Mouse (Mus musculus): ENCODE results near the gene Plekhh3. TPM values are rescaled to one million over a fixed set of nuclear protein-coding genes. Genes with fewer than 3 reads are reported as not detected.

Plekhh3 gene
- polyA plus RNA-seq, 1 experiment from 2014 or later = 6.2 TPM

- 67% methylated on average over 6 of the region's 6 CpGs for WGBS (ENCODE audit: insufficient replicate concordance)
- Histone ChIP-seq H3K9me3 (replicated peaks; ENCODE audit: control insufficient read depth, low read length) (no peaks in the 10 kb centered on the region), H3K27me3 (ENCODE audit: control insufficient read depth, insufficient read depth, low read length) (no peaks in the 10 kb centered on the region; the same call in 1 of the 2 replicates), H3K4me1 (ENCODE audit: control insufficient read depth, insufficient read depth, low read length) (0 out of 2 replicates have a peak, but pooled peaks cover 2% of the 10 kb centered on the region), H3K4me3 (ENCODE audit: low read depth, low read length) (no peak overlapping the region), H3K27ac (ENCODE audit: low read depth, low read length) (no peak overlapping the region), H3K9ac (ENCODE audit: low read depth, low read length) (no peak overlapping the region), H3K36me3 (ENCODE audit: control insufficient read depth, insufficient read depth, low read length) (no peaks in the 10 kb centered on the region), H3K4me2 (peak overlapping the region; percentile 70)
- no peak for ATAC-seq (replicated peaks; ENCODE audit: insufficient number of reproducible peaks, low FRiP score, low TSS enrichment)
These were observed 16.0 kb downstream of the Plekhh3 start for GRCm38 (mm10) chr11:101155151-101155550.

- Histone ChIP-seq H3K27me3 (ENCODE audit: control insufficient read depth, insufficient read depth, low read length) (no peaks in the 10 kb centered on the region; the same call in 1 of the 2 replicates), H3K36me3 (ENCODE audit: control insufficient read depth, insufficient read depth, low read length) (no peaks in the 10 kb centered on the region), H3K4me2 (no peak overlapping the region), H3K9me3 (replicated peaks; ENCODE audit: control insufficient read depth, low read length) (no peaks in the 10 kb centered on the region), H3K9ac (ENCODE audit: low read depth, low read length) (no peak overlapping the region), H3K27ac (ENCODE audit: low read depth, low read length) (no peak overlapping the region), H3K4me1 (ENCODE audit: control insufficient read depth, insufficient read depth, low read length) (0 out of 2 replicates have a peak, but pooled peaks cover 2% of the 10 kb centered on the region), H3K4me3 (ENCODE audit: low read depth, low read length) (no peak overlapping the region)
- ATAC-seq (replicated peaks; ENCODE audit: insufficient number of reproducible peaks, low FRiP score, low TSS enrichment) = no peak
These were observed 16.5 kb downstream of the Plekhh3 start for GRCm38 (mm10) chr11:101154648-101155047.

- Histone ChIP-seq H3K9me3 (replicated peaks; ENCODE audit: control insufficient read depth, low read length) (no peaks in the 10 kb centered on the region), H3K4me3 (ENCODE audit: low read depth, low read length) (no peak overlapping the region), H3K36me3 (ENCODE audit: control insufficient read depth, insufficient read depth, low read length) (no peaks in the 10 kb centered on the region), H3K27me3 (ENCODE audit: control insufficient read depth, insufficient read depth, low read length) (no peaks in the 10 kb centered on the region; the same call in 1 of the 2 replicates), H3K27ac (ENCODE audit: low read depth, low read length) (no peak overlapping the region), H3K4me2 (no peak overlapping the region), H3K4me1 (ENCODE audit: control insufficient read depth, insufficient read depth, low read length) (peaks cover 10% of the 10 kb centered on the region), H3K9ac (ENCODE audit: low read depth, low read length) (no peak overlapping the region)
- no peak for ATAC-seq (replicated peaks; ENCODE audit: insufficient number of reproducible peaks, low FRiP score, low TSS enrichment)
- WGBS (ENCODE audit: insufficient replicate concordance) = 60% methylated on average over 1 of the region's 1 CpGs
These were observed 18.3 kb downstream of the Plekhh3 start for GRCm38 (mm10) chr11:101152825-101153224.

- Histone ChIP-seq H3K9ac (ENCODE audit: low read depth, low read length) (no peak overlapping the region), H3K27ac (ENCODE audit: low read depth, low read length) (no peak overlapping the region), H3K27me3 (ENCODE audit: control insufficient read depth, insufficient read depth, low read length) (no peaks in the 10 kb centered on the region), H3K9me3 (replicated peaks; ENCODE audit: control insufficient read depth, low read length) (no peaks in the 10 kb centered on the region), H3K36me3 (ENCODE audit: control insufficient read depth, insufficient read depth, low read length) (no peaks in the 10 kb centered on the region), H3K4me1 (ENCODE audit: control insufficient read depth, insufficient read depth, low read length) (peaks cover 10% of the 10 kb centered on the region), H3K4me3 (ENCODE audit: low read depth, low read length) (no peak overlapping the region), H3K4me2 (no peak overlapping the region)
- WGBS (ENCODE audit: insufficient replicate concordance) = 32% methylated on average over 2 of the region's 2 CpGs
- ATAC-seq (replicated peaks; ENCODE audit: insufficient number of reproducible peaks, low FRiP score, low TSS enrichment) = no peak
These were observed 20.1 kb downstream of the Plekhh3 start for GRCm38 (mm10) chr11:101151063-101151462.

- Histone ChIP-seq H3K36me3 (ENCODE audit: control insufficient read depth, insufficient read depth, low read length) (no peaks in the 10 kb centered on the region), H3K4me1 (ENCODE audit: control insufficient read depth, insufficient read depth, low read length) (peaks cover 7% of the 10 kb centered on the region), H3K27ac (ENCODE audit: low read depth, low read length) (no peak overlapping the region; the same call in 1 of the 2 replicates), H3K9ac (ENCODE audit: low read depth, low read length) (0 out of 2 replicates have a peak overlapping the region, but pooled peaks have one; percentile 28), H3K4me2 (no peak overlapping the region), H3K4me3 (ENCODE audit: low read depth, low read length) (no peak overlapping the region), H3K27me3 (ENCODE audit: control insufficient read depth, insufficient read depth, low read length) (no peaks in the 10 kb centered on the region), H3K9me3 (replicated peaks; ENCODE audit: control insufficient read depth, low read length) (no peaks in the 10 kb centered on the region)
- 52% methylated on average over 9 of the region's 9 CpGs for WGBS (ENCODE audit: insufficient replicate concordance)
- ATAC-seq (replicated peaks; ENCODE audit: insufficient number of reproducible peaks, low FRiP score, low TSS enrichment) = no peak
These were observed 21.7 kb downstream of the Plekhh3 start for GRCm38 (mm10) chr11:101149178-101150105.

GRCm38 (mm10) chr11:101148751-101149150 is 22.4 kb downstream of the Plekhh3 start:
- H3K9me3 ChIP-seq (replicated peaks; ENCODE audit: control insufficient read depth, low read length) = no peaks in the 10 kb centered on the region
- H3K4me2 ChIP-seq = no peak overlapping the region
- no peak overlapping the region for H3K9ac ChIP-seq (ENCODE audit: low read depth, low read length)
- H3K27ac ChIP-seq (ENCODE audit: low read depth, low read length) = no peak overlapping the region
- no peaks in the 10 kb centered on the region for H3K27me3 ChIP-seq (ENCODE audit: control insufficient read depth, insufficient read depth, low read length)
- no peak overlapping the region for H3K4me3 ChIP-seq (ENCODE audit: low read depth, low read length)
- H3K4me1 ChIP-seq (ENCODE audit: control insufficient read depth, insufficient read depth, low read length) = peaks cover 9% of the 10 kb centered on the region
- no peaks in the 10 kb centered on the region for H3K36me3 ChIP-seq (ENCODE audit: control insufficient read depth, insufficient read depth, low read length)
- no peak for ATAC-seq (replicated peaks; ENCODE audit: insufficient number of reproducible peaks, low FRiP score, low TSS enrichment)
- WGBS (ENCODE audit: insufficient replicate concordance) = 67% methylated on average over 10 of the region's 10 CpGs

- Histone ChIP-seq H3K9ac (ENCODE audit: low read depth, low read length) (no peak overlapping the region), H3K4me1 (ENCODE audit: control insufficient read depth, insufficient read depth, low read length) (peaks cover 13% of the 10 kb centered on the region), H3K9me3 (replicated peaks; ENCODE audit: control insufficient read depth, low read length) (no peaks in the 10 kb centered on the region), H3K27me3 (ENCODE audit: control insufficient read depth, insufficient read depth, low read length) (no peaks in the 10 kb centered on the region), H3K27ac (ENCODE audit: low read depth, low read length) (no peak overlapping the region), H3K36me3 (ENCODE audit: control insufficient read depth, insufficient read depth, low read length) (no peaks in the 10 kb centered on the region), H3K4me2 (no peak overlapping the region), H3K4me3 (ENCODE audit: low read depth, low read length) (no peak overlapping the region)
- 22% methylated on average over 10 of the region's 10 CpGs for WGBS (ENCODE audit: insufficient replicate concordance)
- ATAC-seq (replicated peaks; ENCODE audit: insufficient number of reproducible peaks, low FRiP score, low TSS enrichment) = no peak
These were observed 24.8 kb downstream of the Plekhh3 start for GRCm38 (mm10) chr11:101146377-101146776.

- Histone ChIP-seq H3K4me3 (ENCODE audit: low read depth, low read length) (peak overlapping the region; percentile 31), H3K4me2 (peak overlapping the region; percentile 66), H3K27ac (ENCODE audit: low read depth, low read length) (no peak overlapping the region), H3K9ac (ENCODE audit: low read depth, low read length) (peak overlapping the region; percentile 62), H3K36me3 (ENCODE audit: control insufficient read depth, insufficient read depth, low read length) (no peaks in the 10 kb centered on the region), H3K27me3 (ENCODE audit: control insufficient read depth, insufficient read depth, low read length) (peaks cover 7% of the 10 kb centered on the region; the same call in 1 of the 2 replicates), H3K4me1 (ENCODE audit: control insufficient read depth, insufficient read depth, low read length) (peaks cover 15% of the 10 kb centered on the region), H3K9me3 (replicated peaks; ENCODE audit: control insufficient read depth, low read length) (no peaks in the 10 kb centered on the region)
- WGBS (ENCODE audit: insufficient replicate concordance) = 22% methylated on average over 18 of the region's 19 CpGs
- ATAC-seq (replicated peaks; ENCODE audit: insufficient number of reproducible peaks, low FRiP score, low TSS enrichment) = 0 out of 2 replicates have a peak, but pooled peaks have one; percentile 31
These were observed 27.6 kb downstream of the Plekhh3 start for GRCm38 (mm10) chr11:101143338-101144225.

Data from heart, embryonic 11.5 days (tissue).